Comparison of ENCODE assay signal across 14 mouse cellular contexts in the genomic region with DNA sequence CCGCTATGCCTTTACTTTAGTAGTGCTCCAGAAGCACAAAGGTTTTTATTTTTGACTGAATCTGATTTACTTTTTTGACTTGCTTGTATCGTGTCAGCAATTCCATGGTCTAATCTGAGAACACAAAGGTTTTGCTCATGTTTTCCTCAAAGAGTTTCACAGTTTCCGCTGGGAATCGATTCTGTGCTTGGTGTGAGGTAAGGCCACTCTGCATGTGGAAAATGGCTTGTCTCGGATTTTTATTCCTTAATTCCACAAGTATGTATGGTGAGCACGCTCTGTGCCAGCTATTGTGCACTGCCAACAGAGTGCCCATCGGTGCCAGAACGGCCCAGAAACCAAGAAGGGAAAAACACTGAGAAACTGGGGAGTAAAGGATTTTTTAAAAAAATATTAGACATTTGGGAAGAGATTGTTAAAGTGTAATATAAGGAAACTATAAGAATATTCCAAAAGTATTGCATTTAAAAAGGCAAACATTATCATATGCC.
DNase-seq lines count a peak whose midpoint lies in the region; ATAC-seq and TF ChIP-seq lines count a peak whose summit lies in the region.
"Had no signal": no experiment of that assay in that cellular context is flagged by ENCODE, and none has a peak within 500 bp of the region (broad histone marks: within the 10 kb centered on the region; RNA-seq: fewer than 3 reads in every experiment).

No protein-coding gene starts in this region.

- no peak for TF ChIP-seq CTCF in heart, adult 2 months (IDR thresholded peaks at IDR 0.05)
- no peak for TF ChIP-seq CTCF in stomach, postnatal 0 days (IDR thresholded peaks at IDR 0.05; ENCODE audit: low read depth)
- no peak for TF ChIP-seq CTCF in thymus, adult 2 months (IDR thresholded peaks at IDR 0.05; ENCODE audit: borderline replicate concordance, control insufficient read depth, extremely low read depth, insufficient read depth, low read length, poor library complexity)

- WGBS in heart, adult 2 months: 60% methylated on average over 8 of the region's 8 CpGs
- WGBS in heart, embryonic 11.5 days (ENCODE audit: insufficient replicate concordance): 85% methylated on average over 8 of the region's 8 CpGs
- WGBS in lung, embryonic 15.5 days: 84% methylated on average over 8 of the region's 8 CpGs
- WGBS in embryonic facial prominence, embryonic 15.5 days: 62% methylated on average over 8 of the region's 8 CpGs
- 72% methylated on average over 8 of the region's 8 CpGs for WGBS in stomach, postnatal 0 days
- WGBS in thymus, adult 2 months: 96% methylated on average over 8 of the region's 8 CpGs

- peaks cover 21% of the 10 kb centered on the region for H3K36me3 ChIP-seq in heart, adult 2 months (ENCODE audit: control insufficient read depth, insufficient read depth, low read length)
- no peaks in the 10 kb centered on the region for H3K36me3 ChIP-seq in heart, embryonic 11.5 days (ENCODE audit: control insufficient read depth, insufficient read depth, low read length)
- no peaks in the 10 kb centered on the region for H3K36me3 ChIP-seq in lung, embryonic 15.5 days
- no peaks in the 10 kb centered on the region for H3K36me3 ChIP-seq in embryonic facial prominence, embryonic 15.5 days
- H3K36me3 ChIP-seq in stomach, postnatal 0 days (ENCODE audit: control insufficient read depth, insufficient read depth, low read length): no peaks in the 10 kb centered on the region
- H3K36me3 ChIP-seq in thymus, adult 2 months (ENCODE audit: control insufficient read depth, insufficient read depth, low read length): no peaks in the 10 kb centered on the region
- H3K36me3 ChIP-seq: midbrain, embryonic 12.5 days; neural tube, embryonic 13.5 days had no signal

- peak overlapping the region; percentile 83 for H3K27ac ChIP-seq in heart, adult 2 months
- no peak overlapping the region for H3K27ac ChIP-seq in heart, embryonic 11.5 days (ENCODE audit: low read depth, low read length)
- H3K27ac ChIP-seq in lung, embryonic 15.5 days: peak overlapping the region; percentile 83
- peak overlapping the region; percentile 53 for H3K27ac ChIP-seq in embryonic facial prominence, embryonic 15.5 days (replicated peaks)
- H3K27ac ChIP-seq in stomach, postnatal 0 days (replicated peaks): peak overlapping the region; percentile 40; the same call in 1 of the 2 replicates
- no peak overlapping the region for H3K27ac ChIP-seq in thymus, adult 2 months (ENCODE audit: control insufficient read depth, insufficient read depth, low read length)
- H3K27ac ChIP-seq: liver, embryonic 14.5 days; midbrain, embryonic 12.5 days; neural tube, embryonic 13.5 days had no signal

- H3K79me2 ChIP-seq in heart, adult 2 months (replicated peaks; ENCODE audit: control insufficient read depth, insufficient read depth, low read length): no peaks in the 10 kb centered on the region

- H3K4me1 ChIP-seq in heart, adult 2 months (ENCODE audit: control insufficient read depth, insufficient read depth, low read length): peaks cover 26% of the 10 kb centered on the region
- peaks cover 6% of the 10 kb centered on the region; the same call in 1 of the 2 replicates for H3K4me1 ChIP-seq in heart, embryonic 11.5 days (ENCODE audit: control insufficient read depth, insufficient read depth, low read length)
- H3K4me1 ChIP-seq in lung, embryonic 15.5 days: peaks cover 48% of the 10 kb centered on the region
- H3K4me1 ChIP-seq in embryonic facial prominence, embryonic 15.5 days: peaks cover 39% of the 10 kb centered on the region
- peaks cover 7% of the 10 kb centered on the region for H3K4me1 ChIP-seq in stomach, postnatal 0 days (replicated peaks; ENCODE audit: control insufficient read depth, insufficient read depth)
- H3K4me1 ChIP-seq in thymus, adult 2 months (replicated peaks; ENCODE audit: control insufficient read depth, insufficient read depth, low read length): no peaks in the 10 kb centered on the region

- no peak overlapping the region for H3K4me3 ChIP-seq in heart, adult 2 months
- H3K4me3 ChIP-seq in heart, embryonic 11.5 days (ENCODE audit: low read depth, low read length): no peak overlapping the region
- no peak overlapping the region for H3K4me3 ChIP-seq in lung, embryonic 15.5 days
- H3K4me3 ChIP-seq in embryonic facial prominence, embryonic 15.5 days (replicated peaks): no peak overlapping the region
- H3K4me3 ChIP-seq in stomach, postnatal 0 days (ENCODE audit: low read depth, low read length): no peak overlapping the region
- H3K4me3 ChIP-seq in thymus, adult 2 months (ENCODE audit: control insufficient read depth, insufficient read depth, low read length): no peak overlapping the region
- H3K4me3 ChIP-seq: erythroblast, embryonic 14.5 days; midbrain, embryonic 12.5 days; neural tube, embryonic 13.5 days had no signal

- H3K27me3 ChIP-seq in heart, adult 2 months (ENCODE audit: control insufficient read depth, insufficient read depth, low read length): no peaks in the 10 kb centered on the region
- no peaks in the 10 kb centered on the region for H3K27me3 ChIP-seq in heart, embryonic 11.5 days (ENCODE audit: control insufficient read depth, insufficient read depth, low read length)
- no peaks in the 10 kb centered on the region for H3K27me3 ChIP-seq in lung, embryonic 15.5 days
- no peaks in the 10 kb centered on the region for H3K27me3 ChIP-seq in embryonic facial prominence, embryonic 15.5 days
- no peaks in the 10 kb centered on the region for H3K27me3 ChIP-seq in stomach, postnatal 0 days (ENCODE audit: control insufficient read depth, insufficient read depth, low read length)
- H3K27me3 ChIP-seq in thymus, adult 2 months (ENCODE audit: control insufficient read depth, insufficient read depth, low read length): no peaks in the 10 kb centered on the region
- H3K27me3 ChIP-seq: neural tube, embryonic 13.5 days had no signal

- no peak for TF ChIP-seq POLR2A in heart, adult 2 months (IDR thresholded peaks at IDR 0.05; ENCODE audit: insufficient read depth, low read depth, low read length)
- no peak for TF ChIP-seq POLR2A in thymus, adult 2 months (IDR thresholded peaks at IDR 0.05; ENCODE audit: control insufficient read depth, extremely low read depth, insufficient read depth, low read length, poor library complexity)

- H3K9me3 ChIP-seq in heart, embryonic 11.5 days (replicated peaks; ENCODE audit: control insufficient read depth, low read length): no peaks in the 10 kb centered on the region
- no peaks in the 10 kb centered on the region for H3K9me3 ChIP-seq in lung, embryonic 15.5 days
- H3K9me3 ChIP-seq in embryonic facial prominence, embryonic 15.5 days (replicated peaks): no peaks in the 10 kb centered on the region
- H3K9me3 ChIP-seq in stomach, postnatal 0 days (ENCODE audit: control insufficient read depth, low read length): no peaks in the 10 kb centered on the region
- H3K9me3 ChIP-seq: midbrain, embryonic 12.5 days; neural tube, embryonic 13.5 days had no signal

- DNase-seq in heart, adult 2 months: peak in 1 of 2 experiments; percentile 18
- no peak for DNase-seq in lung, postnatal 25 days (ENCODE audit: low spot score)
- DNase-seq in stomach, postnatal 0 days (ENCODE audit: low spot score): no peak
- no peak for DNase-seq in embryo, embryonic 11 days
- no peak for DNase-seq in thymus, adult 2 months
- DNase-seq: right cerebral cortex, postnatal 14 days had no signal

- no peak for TF ChIP-seq EP300 in heart, adult 2 months (IDR thresholded peaks at IDR 0.05; ENCODE audit: insufficient read depth, low read depth, low read length)
- no peak for TF ChIP-seq EP300 in stomach, postnatal 0 days (optimal IDR thresholded peaks at IDR 0.05)

- no peak for ATAC-seq in heart, embryonic 11.5 days (replicated peaks; ENCODE audit: insufficient number of reproducible peaks, low FRiP score, low TSS enrichment)
- ATAC-seq in lung, embryonic 15.5 days (ENCODE audit: borderline replicate concordance, extremely low read depth, low FRiP score, low TSS enrichment): no peak
- ATAC-seq in embryonic facial prominence, embryonic 15.5 days (ENCODE audit: insufficient number of reproducible peaks, low FRiP score, low TSS enrichment, low read depth): no peak
- ATAC-seq in stomach, postnatal 0 days (ENCODE audit: low FRiP score, low TSS enrichment): no peak
- ATAC-seq: inflammation-experienced regulatory T-cells, adult 6 months had no signal

- intact Hi-C loops in heart, adult 2 months (cut with DNase I): no loop called here

- H3K9ac ChIP-seq in heart, adult 2 months (ENCODE audit: low read depth, low read length): no peak overlapping the region
- no peak overlapping the region for H3K9ac ChIP-seq in heart, embryonic 11.5 days (ENCODE audit: low read depth, low read length)
- H3K9ac ChIP-seq in lung, embryonic 15.5 days: no peak overlapping the region
- H3K9ac ChIP-seq in embryonic facial prominence, embryonic 15.5 days: no peak overlapping the region
- no peak overlapping the region for H3K9ac ChIP-seq in stomach, postnatal 0 days (ENCODE audit: low read length)
- H3K9ac ChIP-seq: liver, embryonic 14.5 days; midbrain, embryonic 12.5 days; neural tube, embryonic 13.5 days had no signal

- H3K4me2 ChIP-seq in heart, embryonic 11.5 days: no peak overlapping the region
- H3K4me2 ChIP-seq in lung, embryonic 15.5 days: no peak overlapping the region
- no peak overlapping the region for H3K4me2 ChIP-seq in embryonic facial prominence, embryonic 15.5 days (replicated peaks)
- H3K4me2 ChIP-seq in stomach, postnatal 0 days (replicated peaks; ENCODE audit: low read depth): no peak overlapping the region
- H3K4me2 ChIP-seq: midbrain, embryonic 12.5 days; neural tube, embryonic 13.5 days had no signal

Comparison
In these comparisons a context has a peak if more than half of its experiments do, and no peak if none do; other contexts are left out.
1. H3K27ac ChIP-seq: peak in heart, adult 2 months (single experiment), lung, embryonic 15.5 days (single experiment), embryonic facial prominence, embryonic 15.5 days (single experiment) and stomach, postnatal 0 days (single experiment); none in heart, embryonic 11.5 days (single experiment) and thymus, adult 2 months (single experiment).